Mouse (Mus musculus): Measurements from ENCODE around the gene Cacna1d.

DNA sequence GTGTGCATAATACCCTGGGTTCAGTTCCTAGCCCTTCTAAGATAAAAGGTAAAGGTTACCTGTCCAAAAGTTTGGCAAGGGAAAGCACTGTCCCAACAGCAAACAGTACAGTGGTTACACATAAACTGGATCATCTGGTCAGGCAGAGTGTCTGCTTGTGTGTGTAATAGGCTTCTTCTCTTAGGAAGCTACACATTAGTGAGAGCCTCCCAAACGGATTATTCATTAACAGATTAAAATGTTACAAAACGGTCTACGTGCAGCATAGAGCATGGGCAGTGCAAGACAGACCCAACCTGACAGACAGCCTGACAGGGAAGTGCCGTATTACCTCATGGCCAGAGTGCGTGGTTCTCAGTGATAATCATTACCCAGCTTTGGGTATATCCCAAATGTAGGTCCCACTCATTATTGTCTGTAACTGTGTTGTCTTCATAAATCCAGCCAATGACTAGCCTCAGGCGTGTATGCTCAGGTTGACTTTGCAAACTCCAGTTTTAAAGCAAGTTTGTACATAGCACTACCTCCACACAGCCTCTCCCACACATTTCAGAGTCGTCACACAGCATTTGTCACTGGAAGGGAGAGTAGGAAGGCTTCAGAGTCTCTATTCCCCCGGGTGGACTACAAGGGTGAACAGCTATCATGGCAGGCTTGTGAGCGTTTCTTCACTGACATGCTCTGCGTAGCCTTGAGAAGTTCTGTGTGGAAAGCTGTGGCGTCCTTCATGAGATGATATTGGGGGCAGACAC, 495.1 kb downstream of the Cacna1d start:
- TF ChIP-seq CTCF (IDR thresholded peaks at IDR 0.05; ENCODE audit: extremely low read depth, insufficient read depth, insufficient read length, insufficient replicate concordance), result no peak
- TF ChIP-seq POLR2A (IDR thresholded peaks at IDR 0.05; ENCODE audit: low read depth, low read length), result no peak
